Mouse (Mus musculus): Measurements from ENCODE around the gene Serpina3m. TPM values are rescaled to one million over a fixed set of nuclear protein-coding genes. Genes with fewer than 3 reads are reported as not detected.
"Not testable (repeated sequence)": the region's sequence is repeated elsewhere in the genome, so short reads cannot be mapped to it uniquely, and the experiment has no call there.

Gene Serpina3m
- total and polyA plus RNA-seq, 2 experiments from 2014 or later = 1.4 TPM; not detected in 1

DNA sequence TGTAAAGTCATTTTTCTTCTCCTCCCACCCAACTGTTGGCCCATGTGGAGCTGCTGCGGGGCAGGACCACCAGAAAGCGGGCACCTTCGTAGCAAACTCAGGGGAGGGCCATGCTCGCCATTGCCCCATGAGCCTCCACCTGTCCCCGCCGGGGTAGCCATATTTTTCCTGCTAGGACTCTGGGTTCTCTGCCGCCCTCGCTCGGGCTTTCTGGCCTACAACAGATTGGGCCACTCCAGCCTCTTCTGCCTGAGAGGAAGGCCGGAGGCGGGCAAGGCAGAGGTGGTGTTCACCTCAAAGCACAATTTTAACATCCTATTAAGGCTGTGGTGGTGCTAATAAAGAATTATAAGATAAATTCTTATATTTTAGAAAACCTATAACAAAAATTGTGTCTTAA lies 41.6 kb downstream of the Serpina3m start:
- WGBS = 86% methylated on average over 11 of the region's 11 CpGs
- no peak overlapping the region for H3K9ac ChIP-seq (replicated peaks; ENCODE audit: low read depth, low read length)
- no peak overlapping the region for H3K4me2 ChIP-seq (ENCODE audit: low read depth, low read length)
- H3K9me3 ChIP-seq (replicated peaks; ENCODE audit: control insufficient read depth, low read length) = no peaks in the 10 kb centered on the region
- H3K4me1 ChIP-seq (ENCODE audit: control insufficient read depth, insufficient read depth) = no peaks in the 10 kb centered on the region
- no peak for DNase-seq (ENCODE audit: low spot score)
- no peak overlapping the region for H3K27ac ChIP-seq (ENCODE audit: low read depth)
- H3K27me3 ChIP-seq (ENCODE audit: control insufficient read depth, insufficient read depth, low read length) = no peaks in the 10 kb centered on the region
- ATAC-seq (ENCODE audit: insufficient read depth, low read depth) = no peak
- H3K36me3 ChIP-seq (replicated peaks; ENCODE audit: control insufficient read depth, insufficient read depth, low read length) = no peaks in the 10 kb centered on the region
- H3K4me3 ChIP-seq (ENCODE audit: low read depth, low read length) = no peak overlapping the region
- no peak for TF ChIP-seq CTCF (IDR thresholded peaks at IDR 0.05; ENCODE audit: low read depth)
- TF ChIP-seq EP300 (IDR thresholded peaks at IDR 0.05; ENCODE audit: low read depth) = no peak

DNA sequence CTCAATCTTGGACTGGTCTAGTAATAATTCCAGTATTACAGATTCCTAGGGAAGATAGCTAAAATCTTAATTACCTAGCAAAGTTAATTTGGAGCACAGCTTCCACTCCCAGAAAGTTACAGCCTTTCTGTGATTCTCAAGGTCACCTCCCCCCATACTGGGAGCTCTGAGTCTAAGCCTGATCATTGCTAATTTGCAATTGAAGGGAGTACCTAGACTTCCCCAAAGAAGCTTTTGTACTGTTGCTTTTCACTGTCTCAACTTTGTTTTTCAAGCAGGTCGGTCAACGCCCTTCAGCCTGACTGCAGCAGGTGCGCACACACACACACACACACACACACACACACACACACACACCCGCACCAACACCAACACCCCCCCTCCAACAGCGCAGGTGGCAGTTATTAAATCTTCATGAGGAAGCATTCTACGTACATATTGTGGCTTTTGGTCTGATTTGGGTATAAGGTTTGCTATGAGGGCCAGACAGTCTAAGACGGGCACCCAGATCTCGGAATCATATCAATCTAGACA lies 42.9 kb downstream of the Serpina3m start:
- not testable (repeated sequence) for H3K9me3 ChIP-seq (replicated peaks; ENCODE audit: control insufficient read depth, low read length); H3K27me3 ChIP-seq (ENCODE audit: control insufficient read depth, insufficient read depth, low read length); H3K4me3 ChIP-seq (ENCODE audit: low read depth, low read length); H3K27ac ChIP-seq (ENCODE audit: low read depth); H3K36me3 ChIP-seq (replicated peaks; ENCODE audit: control insufficient read depth, insufficient read depth, low read length); H3K4me1 ChIP-seq (ENCODE audit: control insufficient read depth, insufficient read depth); DNase-seq (ENCODE audit: low spot score); H3K4me2 ChIP-seq (ENCODE audit: low read depth, low read length); H3K9ac ChIP-seq (replicated peaks; ENCODE audit: low read depth, low read length); ATAC-seq (ENCODE audit: insufficient read depth, low read depth)
- 84% methylated on average over 8 of the region's 8 CpGs for WGBS

DNA sequence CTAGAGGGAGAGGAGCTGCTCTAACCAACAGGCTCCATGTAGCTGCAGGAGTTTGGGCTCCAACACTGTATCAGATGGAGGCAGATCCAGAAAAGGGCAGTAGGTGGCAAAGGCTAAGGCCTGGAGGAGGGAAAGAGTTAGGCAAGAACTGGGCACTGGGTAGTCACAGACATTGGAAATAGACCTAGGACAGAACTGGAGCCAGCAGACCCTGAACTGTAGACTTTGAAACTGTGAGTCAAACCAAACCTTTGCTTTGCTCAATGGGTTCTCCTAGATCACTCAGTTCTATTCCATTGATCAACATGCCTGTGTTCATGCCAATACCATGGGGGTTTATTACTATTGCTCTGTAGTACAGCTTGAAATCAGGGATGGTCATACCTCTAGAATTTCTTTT lies 47.7 kb downstream of the Serpina3m start:
- ATAC-seq (ENCODE audit: insufficient read depth, low read depth); H3K9ac ChIP-seq (replicated peaks; ENCODE audit: low read depth, low read length); H3K4me3 ChIP-seq (ENCODE audit: low read depth, low read length); H3K36me3 ChIP-seq (replicated peaks; ENCODE audit: control insufficient read depth, insufficient read depth, low read length); H3K9me3 ChIP-seq (replicated peaks; ENCODE audit: control insufficient read depth, low read length); H3K27ac ChIP-seq (ENCODE audit: low read depth); DNase-seq (ENCODE audit: low spot score); H3K4me2 ChIP-seq (ENCODE audit: low read depth, low read length); H3K27me3 ChIP-seq (ENCODE audit: control insufficient read depth, insufficient read depth, low read length); H3K4me1 ChIP-seq (ENCODE audit: control insufficient read depth, insufficient read depth): not testable (repeated sequence)

DNA sequence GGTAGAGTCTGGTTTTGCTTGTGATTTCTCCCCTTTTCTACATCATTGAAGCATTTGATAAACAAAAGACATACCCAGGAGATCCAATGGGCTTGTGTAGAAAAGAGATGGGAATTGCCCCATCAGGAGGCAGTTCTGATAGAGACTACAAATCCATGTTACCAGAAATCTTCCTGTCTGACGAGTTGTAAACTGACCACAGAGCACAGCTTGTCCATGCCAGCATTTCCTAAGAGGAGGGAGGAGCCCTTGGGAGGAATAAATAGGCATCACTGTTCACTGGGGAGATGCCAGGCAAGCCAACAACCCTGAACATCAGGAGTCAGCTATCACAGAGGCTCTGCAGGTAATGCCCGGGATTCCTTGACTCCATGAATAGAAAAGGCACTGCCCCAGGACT lies 48.6 kb downstream of the Serpina3m start:
- not testable (repeated sequence) for DNase-seq (ENCODE audit: low spot score); H3K9ac ChIP-seq (replicated peaks; ENCODE audit: low read depth, low read length); ATAC-seq (ENCODE audit: insufficient read depth, low read depth); H3K4me1 ChIP-seq (ENCODE audit: control insufficient read depth, insufficient read depth); H3K27ac ChIP-seq (ENCODE audit: low read depth); H3K36me3 ChIP-seq (replicated peaks; ENCODE audit: control insufficient read depth, insufficient read depth, low read length); H3K9me3 ChIP-seq (replicated peaks; ENCODE audit: control insufficient read depth, low read length); H3K4me2 ChIP-seq (ENCODE audit: low read depth, low read length); H3K27me3 ChIP-seq (ENCODE audit: control insufficient read depth, insufficient read depth, low read length); H3K4me3 ChIP-seq (ENCODE audit: low read depth, low read length)
- 37% methylated on average over 2 of the region's 2 CpGs for WGBS

DNA sequence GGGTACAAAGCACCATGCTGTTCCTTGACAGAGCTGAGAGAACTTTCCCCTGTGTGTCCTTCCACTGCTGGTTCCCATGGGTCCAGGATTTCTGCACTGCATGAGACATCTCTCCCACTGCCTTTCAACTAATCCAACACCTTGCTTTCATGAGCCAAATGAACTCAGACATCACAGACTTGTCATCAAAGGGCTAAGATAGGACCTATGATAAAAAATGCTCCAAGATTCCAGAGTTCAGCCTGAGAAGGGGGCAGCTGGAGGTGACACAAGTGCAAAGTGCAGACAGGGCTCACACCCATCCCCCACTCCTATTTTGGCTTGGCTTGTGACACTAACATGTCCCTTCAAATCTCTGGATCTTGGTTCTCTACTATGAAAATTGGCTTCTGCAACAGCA lies 50.2 kb downstream of the Serpina3m start:
- no peaks in the 10 kb centered on the region for H3K9me3 ChIP-seq (replicated peaks; ENCODE audit: control insufficient read depth, low read length)
- DNase-seq (ENCODE audit: low spot score) = no peak
- TF ChIP-seq CTCF (IDR thresholded peaks at IDR 0.05; ENCODE audit: low read depth) (no peak), EP300 (IDR thresholded peaks at IDR 0.05; ENCODE audit: low read depth) (no peak)
- H3K27ac ChIP-seq (ENCODE audit: low read depth) = no peak overlapping the region
- H3K4me3 ChIP-seq (ENCODE audit: low read depth, low read length) = no peak overlapping the region
- no peaks in the 10 kb centered on the region for H3K4me1 ChIP-seq (ENCODE audit: control insufficient read depth, insufficient read depth)
- H3K4me2 ChIP-seq (ENCODE audit: low read depth, low read length) = no peak overlapping the region
- ATAC-seq (ENCODE audit: insufficient read depth, low read depth) = no peak
- no peak overlapping the region for H3K9ac ChIP-seq (replicated peaks; ENCODE audit: low read depth, low read length)
- H3K27me3 ChIP-seq (ENCODE audit: control insufficient read depth, insufficient read depth, low read length) = no peaks in the 10 kb centered on the region
- no peaks in the 10 kb centered on the region for H3K36me3 ChIP-seq (replicated peaks; ENCODE audit: control insufficient read depth, insufficient read depth, low read length)

DNA sequence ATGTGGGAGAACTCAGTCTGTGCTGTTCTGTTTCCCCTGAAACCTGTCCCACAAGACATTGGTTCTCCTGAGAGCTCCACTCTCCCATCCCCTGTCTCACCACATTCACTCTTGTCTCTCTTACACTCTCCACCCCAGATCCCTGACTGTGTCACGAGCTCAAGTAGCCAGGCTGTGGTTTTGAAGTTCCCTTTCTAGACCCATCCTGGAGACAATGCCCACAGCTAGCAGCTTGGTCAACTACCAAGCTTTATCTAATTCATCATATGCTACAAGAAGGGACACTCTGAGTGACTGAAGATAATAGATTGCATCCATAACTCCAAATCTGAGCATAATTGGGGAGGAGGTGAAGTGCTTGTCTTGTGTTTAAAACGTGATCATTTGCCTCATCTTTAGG lies 52.8 kb downstream of the Serpina3m start:
- 30% methylated on average over 2 of the region's 2 CpGs for WGBS
- not testable (repeated sequence) for H3K9ac ChIP-seq (replicated peaks; ENCODE audit: low read depth, low read length); ATAC-seq (ENCODE audit: insufficient read depth, low read depth); H3K4me3 ChIP-seq (ENCODE audit: low read depth, low read length); DNase-seq (ENCODE audit: low spot score); H3K4me2 ChIP-seq (ENCODE audit: low read depth, low read length); H3K27ac ChIP-seq (ENCODE audit: low read depth); H3K27me3 ChIP-seq (ENCODE audit: control insufficient read depth, insufficient read depth, low read length); H3K4me1 ChIP-seq (ENCODE audit: control insufficient read depth, insufficient read depth); H3K36me3 ChIP-seq (replicated peaks; ENCODE audit: control insufficient read depth, insufficient read depth, low read length); H3K9me3 ChIP-seq (replicated peaks; ENCODE audit: control insufficient read depth, low read length)

Measured in heart, postnatal 0 days (tissue).